Mouse (Mus musculus): ENCODE measurements around the gene Col4a4.
A peak's percentile ranks its signal among the peaks of the same experiment; 100 is the strongest.

The Col4a4 gene

DNA sequence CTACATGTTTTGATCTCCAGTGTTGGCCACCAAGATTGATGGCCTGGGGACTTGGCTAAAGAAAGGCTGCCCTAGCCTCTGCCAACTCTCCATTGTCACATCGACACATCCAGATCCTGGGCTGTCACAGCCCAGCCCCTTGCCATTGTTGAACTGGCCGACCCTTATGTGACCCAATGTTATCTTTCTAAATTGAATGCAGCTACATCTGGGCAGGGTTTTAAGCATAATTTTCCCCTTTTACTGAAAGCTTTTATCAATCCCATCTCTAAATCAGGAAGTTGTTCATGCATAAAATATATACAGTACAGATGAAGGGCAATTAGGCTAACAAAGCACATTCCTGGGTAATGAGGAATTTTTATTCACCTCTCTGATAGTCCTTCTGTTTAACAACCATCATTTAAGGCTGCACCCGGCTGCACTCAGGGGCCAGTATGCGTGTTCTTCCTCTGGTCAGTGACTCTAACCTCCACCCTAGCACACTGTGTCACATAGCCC is 112.1 kb downstream of the Col4a4 start:
- peak; percentile 35 to 53 for DNase-seq

GRCm38 (mm10) chr1:82473467-82473866 is 113.2 kb downstream of the Col4a4 start:
- DNase-seq, result no peak

DNA sequence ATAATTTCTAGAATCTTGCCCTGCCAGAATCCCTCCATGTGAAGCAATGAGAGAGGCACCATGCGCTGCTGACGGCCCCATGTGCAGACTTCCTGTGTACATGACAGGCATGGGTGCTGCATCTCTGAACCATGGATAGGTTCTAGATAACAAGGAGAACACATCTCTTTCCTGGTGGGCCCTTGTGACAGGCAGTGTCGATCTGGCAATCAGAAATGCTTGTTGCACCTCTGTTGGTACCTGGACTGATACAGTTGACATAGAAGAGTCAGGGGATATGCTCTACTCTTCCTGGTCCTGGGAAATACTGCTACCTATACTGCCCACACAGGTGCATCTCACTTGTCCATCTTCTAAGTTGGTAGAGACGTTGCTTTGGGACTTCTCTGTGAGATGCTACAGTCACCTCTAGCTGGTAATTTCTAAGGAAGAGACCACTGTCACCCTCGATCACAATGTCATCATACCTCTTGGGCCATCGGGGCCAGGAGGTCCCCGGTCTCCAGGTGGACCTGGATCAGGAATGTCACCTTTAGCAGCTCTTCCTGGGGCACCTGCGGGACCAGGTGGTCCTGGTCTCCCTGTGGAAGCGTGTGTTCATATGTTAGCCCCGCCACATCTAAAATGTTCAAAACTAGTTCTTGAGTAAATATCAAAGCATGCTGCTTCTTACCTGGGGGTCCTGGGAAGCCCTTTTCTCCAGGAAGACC is 116.0 kb downstream of the Col4a4 start:
- DNase-seq, result no peak

GRCm38 (mm10) chr1:82468872-82469271 is 117.8 kb downstream of the Col4a4 start:
- DNase-seq, result no peak

DNA sequence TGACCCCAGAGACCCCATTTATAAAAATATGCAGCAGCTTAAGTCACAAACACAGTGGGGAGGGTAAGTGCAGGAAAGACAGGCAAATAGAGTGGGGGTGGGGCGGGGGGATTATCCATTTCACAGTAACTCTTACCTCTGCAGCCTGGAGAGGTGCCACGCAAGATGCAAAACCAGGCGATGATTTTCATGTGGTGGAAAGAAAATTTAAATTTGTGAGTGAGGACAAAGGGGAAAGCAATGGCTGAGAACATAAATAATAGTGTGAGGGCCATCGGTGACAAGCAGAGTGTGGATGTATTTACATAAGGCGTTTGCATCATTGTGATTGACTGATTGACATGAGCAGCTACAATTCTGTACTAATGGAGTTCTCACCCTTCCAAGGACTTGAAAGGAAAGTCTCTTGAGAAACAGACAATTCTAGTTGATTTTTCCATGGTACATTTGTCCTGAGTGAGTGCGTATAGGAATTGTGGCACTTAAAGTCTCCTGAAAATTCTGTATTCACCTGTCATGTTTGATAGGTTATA is 121.3 kb downstream of the Col4a4 start:
- DNase-seq, result no peak

GRCm38 (mm10) chr1:82461041-82461440 is 125.6 kb downstream of the Col4a4 start:
- no peak for DNase-seq

GRCm38 (mm10) chr1:82459926-82460325 is 126.7 kb downstream of the Col4a4 start:
- DNase-seq, result no peak

GRCm38 (mm10) chr1:82459350-82459749 is 127.3 kb downstream of the Col4a4 start:
- DNase-seq, result no peak

DNA sequence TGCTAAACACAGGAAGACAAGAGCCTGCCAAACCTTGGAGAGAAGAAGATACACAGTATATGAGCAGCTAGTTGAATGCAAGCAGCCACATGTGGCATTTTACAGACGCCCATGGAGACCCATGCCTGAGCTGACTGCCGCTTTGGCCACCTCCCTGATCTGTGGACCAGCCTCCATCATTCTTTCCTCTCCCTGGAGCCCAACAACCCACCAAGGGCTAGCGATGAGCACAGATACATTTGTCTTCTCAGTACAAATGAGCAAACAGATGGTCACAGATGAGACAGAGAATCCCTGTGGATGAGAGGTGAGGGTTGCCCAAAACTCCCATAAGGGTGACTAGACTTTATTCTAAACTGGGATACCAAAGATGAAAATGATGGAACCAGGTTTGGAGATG is 132.6 kb downstream of the Col4a4 start:
- no peak for DNase-seq

DNA sequence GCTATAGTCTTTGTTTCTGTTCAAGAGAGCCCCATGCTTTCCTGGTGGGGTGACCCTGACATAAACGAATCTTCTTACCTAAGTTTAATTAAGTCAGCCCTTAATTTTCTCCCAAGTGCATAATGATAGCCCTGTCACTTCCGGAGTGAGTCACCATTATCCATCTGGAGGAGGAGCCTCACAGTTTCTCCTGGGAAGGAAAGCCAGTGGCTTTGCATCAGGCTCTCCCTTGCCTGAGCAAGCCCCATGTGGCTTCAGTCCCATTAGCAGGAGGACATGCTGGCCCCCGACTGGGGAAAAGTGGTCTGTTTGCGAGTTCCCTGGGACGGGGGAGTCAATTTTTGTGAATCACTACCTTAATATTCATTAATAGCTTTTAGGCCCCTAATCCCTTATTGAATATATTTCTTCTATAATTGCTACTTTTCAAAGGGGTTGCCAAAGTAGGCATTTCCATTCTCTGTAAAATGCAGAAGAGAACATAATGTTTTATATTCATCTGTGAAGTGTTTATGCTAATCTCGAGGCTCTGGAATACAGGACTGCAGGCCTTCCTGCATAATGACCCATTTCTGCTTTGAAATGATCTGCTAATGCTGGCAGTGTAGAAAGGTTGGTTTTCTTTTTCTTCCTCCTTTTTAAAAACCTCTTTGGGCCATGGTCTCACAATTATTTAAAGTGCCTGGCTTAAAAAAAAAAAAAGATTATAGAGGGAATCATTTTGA is 134.6 kb downstream of the Col4a4 start:
- no peak for DNase-seq

DNA sequence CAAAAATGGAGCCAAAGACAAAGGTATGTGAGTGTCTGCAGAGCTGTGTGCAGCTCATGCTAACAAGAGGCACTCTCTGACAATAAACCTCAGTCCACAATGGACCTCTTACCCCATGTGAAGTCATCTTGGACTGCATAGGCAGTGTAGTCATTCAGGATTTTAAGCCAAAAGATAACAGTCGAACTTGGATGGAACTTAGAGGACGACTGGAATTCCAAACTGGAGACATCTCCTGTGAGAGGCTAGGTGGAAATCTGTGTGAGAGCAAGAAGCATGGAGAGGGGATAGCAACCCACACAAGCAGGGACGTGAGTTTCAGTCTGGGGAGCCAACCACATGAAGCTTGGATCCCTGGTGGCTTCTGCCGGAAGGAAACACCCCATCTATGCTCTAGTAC is 136.8 kb downstream of the Col4a4 start:
- DNase-seq, result no peak

- peak; percentile 48 to 54 for DNase-seq
These were observed 140.6 kb downstream of the Col4a4 start for GRCm38 (mm10) chr1:82446049-82446448.

GRCm38 (mm10) chr1:82443517-82443916 is 143.1 kb downstream of the Col4a4 start:
- DNase-seq, result no peak

GRCm38 (mm10) chr1:82440123-82440522 is 146.5 kb downstream of the Col4a4 start:
- no peak for DNase-seq

- DNase-seq, result no peak
These were observed 149.4 kb downstream of the Col4a4 start for GRCm38 (mm10) chr1:82437273-82437672.

- DNase-seq, result no peak
These were observed 153.0 kb downstream of the Col4a4 start for GRCm38 (mm10) chr1:82433649-82434005.

GRCm38 (mm10) chr1:82432919-82433648 is 153.6 kb downstream of the Col4a4 start:
- peak; percentile 85 to 88 for DNase-seq

DNA sequence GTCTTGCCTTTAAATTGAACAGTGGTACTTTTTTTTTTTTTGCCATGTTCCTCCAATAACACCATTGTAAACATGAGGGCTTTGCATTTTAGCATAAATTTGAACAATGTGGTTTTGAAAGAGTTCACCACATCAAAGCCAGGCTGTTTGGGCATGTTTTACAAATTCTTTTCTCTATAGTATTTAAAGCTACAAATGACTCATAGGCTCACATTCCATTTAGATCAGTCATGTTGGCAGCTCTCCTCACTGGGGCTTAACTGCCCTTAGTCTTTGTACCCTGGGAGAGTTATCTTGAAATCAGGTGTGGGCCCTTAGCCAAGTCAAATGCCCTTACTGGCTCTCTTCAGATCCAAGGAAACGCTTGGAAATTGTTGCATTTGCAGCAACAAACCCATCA is 157.6 kb downstream of the Col4a4 start:
- peak; percentile 37 to 51 for DNase-seq

DNA sequence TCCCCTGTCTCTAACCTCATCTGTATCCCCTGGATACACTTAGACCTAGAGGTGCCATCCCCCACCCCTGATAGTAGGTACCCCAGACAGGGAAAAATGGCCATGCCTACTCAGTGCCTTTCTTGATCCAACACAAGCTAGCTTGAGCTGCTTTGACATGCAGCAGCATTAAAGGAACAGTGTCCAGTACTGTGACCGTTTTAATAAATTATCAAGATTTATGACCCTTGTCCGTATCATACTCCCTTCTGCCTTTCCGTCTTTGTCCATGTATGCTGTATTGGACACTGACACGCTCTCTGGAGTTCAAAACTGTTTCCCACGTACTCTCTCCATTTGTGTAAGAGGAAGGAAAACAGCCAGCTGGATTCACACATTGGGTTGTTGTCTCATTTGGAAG is 158.9 kb downstream of the Col4a4 start:
- no peak for DNase-seq

DNA sequence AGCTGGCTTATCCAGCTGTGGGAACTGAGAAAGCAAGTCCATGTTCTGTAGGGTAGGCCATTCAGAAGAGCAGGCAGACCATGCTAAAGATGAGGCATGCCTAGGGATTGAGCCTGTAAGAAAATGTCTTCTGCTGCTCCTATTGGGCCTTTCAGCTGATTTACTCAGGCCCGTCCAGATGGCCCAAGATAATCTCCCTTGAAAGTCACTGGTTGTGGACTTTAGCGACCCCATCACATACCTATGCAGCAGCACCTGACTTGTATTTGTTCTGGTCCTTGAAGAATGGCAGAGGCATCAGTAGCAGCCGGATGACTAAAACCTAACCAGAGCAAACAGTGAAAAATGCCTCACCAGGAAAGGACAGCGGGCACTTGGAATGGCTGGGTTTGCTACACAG is 171.0 kb downstream of the Col4a4 start:
- no peak for DNase-seq

DNA sequence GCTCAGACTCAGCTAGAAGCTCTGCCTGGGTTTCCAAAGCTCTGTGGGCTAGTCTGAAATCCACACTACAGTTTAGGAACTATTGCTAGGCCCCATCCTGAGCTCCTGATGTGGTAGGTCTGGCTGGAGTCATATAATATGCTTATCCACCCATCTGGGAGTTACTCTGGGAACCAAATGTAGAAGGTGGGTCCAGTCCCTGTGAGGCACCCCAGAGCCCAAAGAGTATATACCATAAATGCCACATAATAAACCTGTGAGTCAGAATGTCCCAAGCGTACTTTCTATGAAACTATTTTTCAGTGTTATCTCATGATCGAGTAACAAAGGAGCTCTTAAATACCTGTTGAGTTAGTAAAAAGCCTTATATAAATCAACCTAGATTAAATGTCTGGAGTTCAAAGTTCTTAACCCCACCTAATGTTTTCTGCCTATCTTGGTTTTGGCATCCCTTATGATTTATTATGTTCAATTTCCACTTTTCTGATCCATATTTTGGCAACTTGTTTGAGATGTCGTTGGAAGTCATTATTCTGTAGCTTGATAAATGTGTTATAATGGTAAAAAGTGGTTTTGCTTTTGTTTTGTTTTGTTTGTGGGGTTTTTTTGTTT is 172.1 kb downstream of the Col4a4 start:
- DNase-seq, result no peak

DNA sequence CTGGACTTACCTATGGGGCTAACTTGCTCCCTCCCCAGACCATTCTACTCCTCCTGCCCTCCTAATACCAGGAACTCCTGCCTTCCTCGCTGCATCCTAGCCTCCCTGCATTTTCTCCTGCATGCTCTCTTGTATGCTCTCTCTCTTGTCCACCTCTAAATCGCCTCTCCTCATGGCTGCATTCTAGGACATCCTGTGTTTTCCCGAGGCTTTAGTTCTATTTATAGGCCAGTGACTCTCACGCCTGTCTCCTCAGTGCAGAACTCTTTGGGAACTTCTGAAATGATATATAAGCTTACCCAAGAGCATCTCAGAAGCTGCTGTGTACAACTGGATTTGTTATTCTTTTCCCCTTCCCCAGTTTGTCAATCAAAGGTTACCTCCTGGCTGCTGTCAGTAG is 174.6 kb downstream of the Col4a4 start:
- no peak for DNase-seq

- DNase-seq, result no peak
These were observed 175.1 kb downstream of the Col4a4 start for GRCm38 (mm10) chr1:82411521-82411920.
